Mouse (Mus musculus) neural tube, embryonic 13.5 days (tissue): ENCODE measurements around the gene Krt20. TPM values are rescaled to one million over a fixed set of nuclear protein-coding genes. Genes with fewer than 3 reads are reported as not detected.

ENCODE experiments used
- ATAC-seq: fragments of 200-750 bp; cut with Nextera tagmentation; 2 replicates; pipeline ENCODE4 v1.8.0; 2017; ENCODE audit warnings: low read depth, mild to moderate bottlenecking, moderate TSS enrichment, moderate library complexity
- H3K27ac ChIP-seq: fragments of 300-500 bp; sonication (generic); replicated peaks from 2 replicates; pipeline ENCODE4 v1.5.1; 2015; ENCODE audit warnings: moderate library complexity, mild to moderate bottlenecking, inconsistent platforms
- H3K27me3 ChIP-seq: fragments of 300-500 bp; sonication (generic); 2 replicates; pipeline ENCODE4 v1.6.1; 2015; ENCODE audit warnings: mild to moderate bottlenecking, inconsistent platforms
- H3K36me3 ChIP-seq: fragments of 300-500 bp; sonication (generic); 2 replicates; pipeline ENCODE4 v1.6.1; 2015; ENCODE audit warnings: mild to moderate bottlenecking, inconsistent platforms
- H3K4me1 ChIP-seq: fragments of 300-500 bp; sonication (generic); replicated peaks from 2 replicates; pipeline ENCODE4 v1.6.1; 2015; ENCODE audit warnings: inconsistent platforms
- H3K4me2 ChIP-seq: fragments of 300-500 bp; sonication (generic); 2 replicates; pipeline ENCODE4 v1.6.1; 2015; ENCODE audit warnings: inconsistent platforms, mild to moderate bottlenecking, moderate library complexity
- H3K4me3 ChIP-seq: fragments of 300-500 bp; sonication (generic); 2 replicates; pipeline ENCODE4 v1.5.1; 2015; ENCODE audit warnings: mild to moderate bottlenecking, inconsistent platforms
- H3K9ac ChIP-seq: fragments of 300-500 bp; sonication (generic); 2 replicates; pipeline ENCODE4 v1.6.1; 2015; ENCODE audit warnings: moderate library complexity, mild to moderate bottlenecking, inconsistent platforms
- H3K9me3 ChIP-seq: fragments of 300-500 bp; sonication (generic); 2 replicates; pipeline ENCODE4 v1.6.1; 2016; ENCODE audit warnings: inconsistent platforms
- WGBS: fragments of 180-500 bp; shearing (Covaris S2); methylation state at CpG from one replicate; pipeline ENCODE4 v1.1.7; 2015; 5-methylcytosine and 5-hydroxymethylcytosine counted together
- polyA plus RNA-seq: library from polyadenylated mRNA; unstranded; fragments of >200 nt; fragmentation: Nextera tagmentation; extraction: Ambion mirVana; gene quantifications from 2 replicates; pipeline ENCODE4 v1.2.1, GENCODE M21; 2015

Gene Krt20
- polyA plus RNA-seq, 1 experiment from 2014 or later: 0.42 TPM

- Histone ChIP-seq H3K4me1 (no peaks in the 10 kb centered on the region), H3K4me3 (no peak overlapping the region), H3K36me3 (no peaks in the 10 kb centered on the region), H3K27ac (no peak overlapping the region), H3K4me2 (no peak overlapping the region), H3K9me3 (no peaks in the 10 kb centered on the region), H3K9ac (no peak overlapping the region), H3K27me3 (peaks cover 9% of the 10 kb centered on the region; the same call in 1 of the 2 replicates)
- 91% methylated on average over 13 of the region's 13 CpGs for WGBS
- no peak for ATAC-seq
Observed at GRCm38 (mm10) chr11:99399956-99400549, 37.9 kb downstream of the Krt20 start.

DNA sequence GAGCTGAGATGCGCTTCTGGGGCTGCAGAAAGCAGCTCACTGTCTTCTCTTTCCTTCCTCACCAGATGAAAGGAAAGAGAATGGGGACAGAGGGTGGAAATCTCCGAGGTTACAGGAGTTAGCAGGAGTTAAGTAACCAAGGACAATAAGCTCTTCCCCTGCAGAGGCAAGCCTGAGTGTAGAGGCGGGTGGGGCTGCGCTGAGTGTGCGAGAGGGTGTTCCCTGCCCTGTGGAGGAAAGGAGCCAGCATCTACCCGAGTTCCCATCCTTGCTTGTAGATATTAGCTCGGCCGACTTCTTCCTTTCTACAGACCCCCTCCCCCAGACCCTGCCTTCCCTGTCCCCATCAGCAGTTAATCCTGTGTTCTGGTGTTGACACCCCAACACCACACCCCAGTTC is 39.1 kb downstream of the Krt20 start:
- Histone ChIP-seq H3K27me3 (peaks cover 8% of the 10 kb centered on the region; the same call in 1 of the 2 replicates), H3K9ac (no peak overlapping the region), H3K36me3 (no peaks in the 10 kb centered on the region), H3K9me3 (no peaks in the 10 kb centered on the region), H3K4me1 (no peaks in the 10 kb centered on the region), H3K27ac (no peak overlapping the region), H3K4me2 (no peak overlapping the region), H3K4me3 (no peak overlapping the region)
- 73% methylated on average over 8 of the region's 8 CpGs for WGBS
- ATAC-seq: no peak

DNA sequence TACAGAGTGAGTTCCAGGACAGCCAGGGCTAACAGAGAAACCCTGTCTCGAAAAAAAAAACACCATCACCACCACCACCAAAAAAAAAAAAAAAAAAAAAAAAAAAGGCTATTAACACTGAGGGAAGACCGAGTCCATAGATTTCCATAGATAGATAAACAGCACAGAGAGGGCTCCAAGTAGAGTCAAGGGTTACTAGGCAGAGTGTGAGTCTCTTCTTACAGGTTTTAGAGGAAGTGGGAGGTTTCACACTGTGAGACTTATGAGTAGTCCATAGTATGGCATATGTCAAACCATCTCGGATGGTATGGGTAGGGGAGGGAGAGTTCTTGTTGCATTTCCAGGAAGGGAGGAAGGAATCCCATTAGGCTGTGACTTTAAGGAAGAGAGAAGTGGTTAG is 39.9 kb downstream of the Krt20 start:
- Histone ChIP-seq H3K9me3 (no peaks in the 10 kb centered on the region), H3K4me1 (no peaks in the 10 kb centered on the region), H3K27me3 (peaks cover 5% of the 10 kb centered on the region; the same call in 1 of the 2 replicates), H3K9ac (no peak overlapping the region), H3K4me3 (no peak overlapping the region), H3K36me3 (no peaks in the 10 kb centered on the region), H3K27ac (no peak overlapping the region), H3K4me2 (no peak overlapping the region)
- ATAC-seq: no peak
- 87% methylated on average over 3 of the region's 3 CpGs for WGBS

DNA sequence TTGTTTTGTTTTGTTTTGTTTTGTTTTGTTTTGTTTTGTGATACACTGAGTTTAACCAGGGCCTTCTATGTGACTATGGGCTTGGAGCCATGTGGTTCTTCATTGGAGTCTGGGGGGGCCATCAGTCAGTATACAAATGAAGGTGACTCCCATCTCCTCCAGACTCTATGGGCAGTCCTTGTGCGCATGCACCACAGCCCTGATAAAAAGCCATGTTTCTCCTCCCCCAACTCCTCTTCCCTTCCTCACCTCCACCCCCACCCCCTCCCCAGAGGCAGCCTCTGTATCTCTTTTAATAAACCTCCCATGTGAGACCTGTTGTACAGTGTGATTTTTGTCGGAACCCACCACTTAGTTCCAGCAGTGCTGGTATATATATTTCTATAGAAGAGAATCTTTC is 41.3 kb downstream of the Krt20 start:
- no peak overlapping the region for H3K9ac ChIP-seq
- H3K27ac ChIP-seq: no peak overlapping the region
- no peak overlapping the region for H3K4me2 ChIP-seq
- H3K4me1 ChIP-seq: no peaks in the 10 kb centered on the region
- H3K27me3 ChIP-seq: peaks cover 5% of the 10 kb centered on the region; the same call in 1 of the 2 replicates
- no peaks in the 10 kb centered on the region for H3K36me3 ChIP-seq
- 93% methylated on average over 2 of the region's 2 CpGs for WGBS
- H3K9me3 ChIP-seq: no peaks in the 10 kb centered on the region
- no peak overlapping the region for H3K4me3 ChIP-seq
- ATAC-seq: no peak

- Histone ChIP-seq H3K4me1 (no peaks in the 10 kb centered on the region), H3K4me3 (no peak overlapping the region), H3K27ac (no peak overlapping the region), H3K9me3 (no peaks in the 10 kb centered on the region), H3K36me3 (no peaks in the 10 kb centered on the region), H3K9ac (no peak overlapping the region), H3K27me3 (0 out of 2 replicates have a peak, but pooled peaks cover 5% of the 10 kb centered on the region), H3K4me2 (no peak overlapping the region)
- WGBS: 44% methylated on average over 3 of the region's 3 CpGs
- no peak for ATAC-seq
Observed at GRCm38 (mm10) chr11:99396034-99396433, 41.9 kb downstream of the Krt20 start.

DNA sequence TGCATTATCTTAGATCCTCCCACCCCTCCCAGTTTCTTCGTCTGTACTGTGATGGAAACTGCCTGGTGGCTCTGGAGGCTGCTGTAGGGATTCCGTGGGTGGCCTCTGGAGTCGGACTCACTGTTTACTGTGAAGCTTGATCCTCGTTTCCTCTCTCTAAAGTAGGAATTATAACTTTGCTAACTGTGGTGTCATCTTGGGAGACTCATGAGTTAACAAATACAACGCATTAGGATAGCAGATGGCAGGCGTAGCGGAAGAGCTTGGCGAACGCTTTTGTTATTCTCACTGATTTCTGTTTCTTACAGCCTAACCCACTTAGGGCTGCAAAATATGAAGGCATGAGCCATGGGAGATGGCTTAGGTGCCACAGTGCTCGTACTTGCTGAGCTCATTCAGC is 45.5 kb downstream of the Krt20 start:
- Histone ChIP-seq H3K36me3 (no peaks in the 10 kb centered on the region), H3K4me1 (peaks cover under 1% of the 10 kb centered on the region), H3K4me2 (no peak overlapping the region), H3K4me3 (no peak overlapping the region), H3K27me3 (no peaks in the 10 kb centered on the region), H3K9ac (no peak overlapping the region), H3K9me3 (no peaks in the 10 kb centered on the region), H3K27ac (no peak overlapping the region)
- no peak for ATAC-seq
- 85% methylated on average over 10 of the region's 10 CpGs for WGBS

GRCm38 (mm10) chr11:99391375-99391774 is 46.6 kb downstream of the Krt20 start:
- Histone ChIP-seq H3K27me3 (no peaks in the 10 kb centered on the region), H3K36me3 (no peaks in the 10 kb centered on the region), H3K4me2 (no peak overlapping the region), H3K4me1 (peaks cover 12% of the 10 kb centered on the region), H3K4me3 (no peak overlapping the region), H3K9me3 (no peaks in the 10 kb centered on the region), H3K9ac (no peak overlapping the region), H3K27ac (no peak overlapping the region)
- ATAC-seq: no peak
- 88% methylated on average over 6 of the region's 6 CpGs for WGBS

DNA sequence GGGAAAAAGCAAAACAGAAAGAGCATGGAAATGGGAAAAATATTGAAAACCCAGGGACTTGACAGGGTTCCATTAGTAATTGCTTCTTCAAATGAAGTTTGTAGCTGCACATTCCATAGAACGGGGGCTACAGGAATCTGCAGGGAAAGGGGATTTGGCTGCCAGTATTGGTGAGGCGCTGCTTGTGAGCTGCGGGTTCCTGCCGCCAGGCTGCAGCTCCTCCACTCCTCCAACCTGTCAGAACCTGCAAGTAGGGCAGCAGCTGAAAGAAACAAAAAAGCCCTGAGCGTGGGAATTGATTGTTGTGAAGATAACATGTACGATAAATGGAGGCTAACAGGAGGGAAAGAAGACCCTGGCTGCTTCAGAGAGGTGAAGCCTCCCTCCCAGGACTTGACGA is 47.1 kb downstream of the Krt20 start:
- H3K36me3 ChIP-seq: no peaks in the 10 kb centered on the region
- H3K9me3 ChIP-seq: no peaks in the 10 kb centered on the region
- no peaks in the 10 kb centered on the region for H3K27me3 ChIP-seq
- WGBS: 82% methylated on average over 7 of the region's 7 CpGs
- no peak overlapping the region for H3K27ac ChIP-seq
- H3K9ac ChIP-seq: no peak overlapping the region
- H3K4me3 ChIP-seq: no peak overlapping the region
- H3K4me1 ChIP-seq: peaks cover 14% of the 10 kb centered on the region
- H3K4me2 ChIP-seq: no peak overlapping the region
- no peak for ATAC-seq

DNA sequence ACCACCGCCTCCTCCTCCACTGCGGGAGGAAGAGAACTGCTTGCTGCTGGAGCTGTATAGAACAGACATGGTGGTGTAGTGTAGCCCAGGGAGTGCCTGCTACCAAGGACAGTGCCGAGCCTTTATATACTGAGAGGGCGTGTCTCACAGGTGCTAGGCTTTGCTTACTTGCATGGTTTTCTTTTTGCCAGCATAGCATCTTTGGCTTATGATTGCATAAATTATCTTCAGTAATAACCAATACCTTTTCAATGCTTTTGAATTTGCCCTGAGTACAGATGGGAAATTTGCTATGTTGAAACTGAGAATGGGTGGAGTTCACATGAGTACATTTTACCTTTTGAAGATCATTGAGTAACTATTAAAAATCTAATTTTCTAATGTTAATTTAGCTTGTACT is 48.7 kb downstream of the Krt20 start, which contains the start of gene Krt10:
Krt10 (minus strand) TSS at position 101 of the 400 bp plus-strand sequence.
- H3K9ac ChIP-seq: no peak within 1 kb of the TSS
- peaks cover under 1% of the 10 kb centered on the region; the same call in 1 of the 2 replicates for H3K27me3 ChIP-seq
- no peak within 1 kb of the TSS for H3K27ac ChIP-seq
- no peak within 1 kb of the TSS for H3K4me2 ChIP-seq
- no peak for ATAC-seq
- H3K9me3 ChIP-seq: no peaks in the 10 kb centered on the region
- WGBS: 86% methylated on average over 4 of the region's 4 CpGs
- no peak within 1 kb of the TSS for H3K4me3 ChIP-seq
- peaks cover 14% of the 10 kb centered on the region for H3K4me1 ChIP-seq
- H3K36me3 ChIP-seq: no peaks in the 10 kb centered on the region

DNA sequence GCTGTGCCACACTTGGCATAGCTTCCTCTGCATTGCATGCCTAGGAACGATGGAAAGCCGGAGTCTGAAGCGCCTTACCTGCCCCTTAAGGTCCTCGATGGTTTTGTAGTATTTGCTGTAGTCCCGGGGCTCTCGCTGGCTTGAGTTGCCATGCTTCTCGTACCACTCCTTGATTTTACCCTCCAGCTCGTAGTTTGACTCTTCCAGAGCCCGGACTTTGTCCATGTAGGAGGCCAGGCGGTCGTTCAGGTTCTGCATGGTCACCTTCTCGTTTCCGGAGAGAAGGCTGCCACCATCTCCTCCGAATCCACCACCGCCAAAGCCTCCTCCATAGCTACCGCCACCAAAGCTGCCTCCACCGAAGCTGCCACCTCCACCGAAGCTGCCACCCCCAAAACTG is 49.3 kb downstream of the Krt20 start:
- Histone ChIP-seq H3K9me3 (no peaks in the 10 kb centered on the region), H3K27me3 (peaks cover 7% of the 10 kb centered on the region), H3K4me2 (no peak overlapping the region), H3K4me1 (peaks cover 14% of the 10 kb centered on the region), H3K27ac (no peak overlapping the region), H3K4me3 (no peak overlapping the region), H3K36me3 (no peaks in the 10 kb centered on the region), H3K9ac (no peak overlapping the region)
- 93% methylated on average over 18 of the region's 18 CpGs for WGBS
- no peak for ATAC-seq

DNA sequence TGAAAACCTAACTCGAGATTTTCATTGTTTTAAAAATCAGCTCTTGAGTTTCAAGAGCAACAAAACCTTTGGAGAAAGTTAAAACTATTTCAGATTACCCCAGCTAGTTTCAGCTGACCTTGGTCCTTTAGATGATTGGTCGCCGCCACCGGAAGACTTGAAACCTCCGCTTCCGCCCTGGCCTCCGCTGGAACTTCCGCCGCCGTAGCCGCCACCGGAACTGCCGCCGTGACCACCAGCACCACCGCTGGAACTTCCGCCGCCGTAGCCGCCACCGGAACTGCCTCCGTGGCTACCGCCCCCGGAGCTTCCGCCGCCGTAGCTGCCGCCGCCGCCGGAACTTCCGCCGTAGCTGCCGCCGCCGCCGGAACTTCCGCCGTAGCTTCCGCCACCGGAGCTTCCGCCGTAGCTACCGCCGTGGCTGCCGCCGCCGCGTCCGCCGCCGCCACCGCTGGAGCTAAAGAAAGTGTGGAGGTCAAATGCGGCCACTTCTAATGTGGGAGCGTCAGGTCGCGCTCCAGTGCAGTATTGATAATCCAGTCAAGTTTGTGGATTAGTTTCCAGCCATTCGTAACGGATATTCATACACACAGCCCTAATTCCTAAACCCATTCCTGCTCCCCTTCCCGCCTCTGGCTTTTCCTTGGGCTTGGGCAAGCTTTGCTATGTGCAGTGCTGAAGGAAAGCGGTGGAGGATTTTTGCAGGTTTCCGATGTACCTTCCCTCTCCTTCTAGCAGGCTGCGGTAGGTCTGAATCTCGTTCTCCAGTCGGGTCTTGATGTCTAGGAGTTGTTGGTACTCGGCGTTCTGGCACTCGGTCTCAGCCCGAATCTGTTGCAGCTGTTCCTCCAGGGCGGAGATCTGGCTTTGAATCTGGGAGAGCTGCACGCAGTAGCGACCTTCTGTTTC is 51.9 kb downstream of the Krt20 start:
- 2% methylated on average over 71 of the region's 71 CpGs for WGBS
- peak; percentile 84; the same call in 1 of the 2 replicates for ATAC-seq
- no peaks in the 10 kb centered on the region for H3K36me3 ChIP-seq
- H3K27ac ChIP-seq: peak overlapping the region; percentile 95
- no peaks in the 10 kb centered on the region for H3K9me3 ChIP-seq
- H3K27me3 ChIP-seq: peaks cover 28% of the 10 kb centered on the region
- H3K4me1 ChIP-seq: peaks cover 14% of the 10 kb centered on the region
- H3K9ac ChIP-seq: peak overlapping the region; percentile 82
- peak overlapping the region; percentile 73 for H3K4me2 ChIP-seq
- peak overlapping the region; percentile 57 for H3K4me3 ChIP-seq

- ATAC-seq: no peak; the same call in 1 of the 2 replicates
- Histone ChIP-seq H3K36me3 (no peaks in the 10 kb centered on the region), H3K4me1 (no peaks in the 10 kb centered on the region), H3K27ac (no peak overlapping the region), H3K4me2 (no peak overlapping the region), H3K9me3 (no peaks in the 10 kb centered on the region), H3K9ac (no peak overlapping the region), H3K4me3 (no peak overlapping the region), H3K27me3 (peaks cover 38% of the 10 kb centered on the region)
- WGBS: 18% methylated on average over 5 of the region's 5 CpGs
Observed at GRCm38 (mm10) chr11:99379568-99379967, 58.4 kb downstream of the Krt20 start.
